Mouse (Mus musculus): ENCODE measurements around the gene Trim8.

Trim8 gene

DNA sequence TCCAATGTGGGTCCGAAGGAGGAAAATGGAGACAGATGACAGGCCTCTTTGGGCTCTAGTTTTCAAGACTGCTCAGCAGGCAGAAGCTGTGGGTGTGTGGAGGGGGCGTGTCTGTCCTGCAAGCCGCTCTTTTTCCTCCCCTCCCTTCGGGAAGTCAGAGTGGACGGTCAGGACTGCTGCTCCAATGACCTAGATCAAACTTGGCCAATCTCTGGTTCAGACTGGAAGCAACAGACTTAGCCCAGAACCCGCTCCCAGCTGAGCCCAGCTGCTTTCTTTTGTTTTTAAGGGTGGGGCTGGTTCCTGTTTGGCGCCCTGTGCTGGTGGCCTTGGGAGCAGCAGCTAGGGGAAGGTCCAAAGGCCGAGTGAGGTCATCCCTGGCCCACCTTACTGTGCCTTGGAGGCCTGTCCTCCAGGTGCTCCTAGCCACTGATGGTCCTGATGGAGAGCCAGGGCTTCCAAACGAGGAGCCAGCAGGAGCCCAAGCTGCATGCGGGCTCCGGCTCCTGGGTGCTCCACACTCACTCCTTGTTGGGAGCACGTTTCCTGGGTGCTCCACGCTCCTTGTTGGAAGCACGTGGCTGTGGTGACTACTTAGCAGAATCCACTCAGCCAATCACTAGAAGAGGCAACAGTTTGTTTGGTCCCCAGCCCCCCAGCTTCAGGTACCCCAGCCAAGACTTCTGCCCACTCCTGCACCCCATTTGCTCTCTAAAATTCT lies 23.3 kb downstream of the Trim8 start:
- DNase-seq = peak; percentile 82 to 90

DNA sequence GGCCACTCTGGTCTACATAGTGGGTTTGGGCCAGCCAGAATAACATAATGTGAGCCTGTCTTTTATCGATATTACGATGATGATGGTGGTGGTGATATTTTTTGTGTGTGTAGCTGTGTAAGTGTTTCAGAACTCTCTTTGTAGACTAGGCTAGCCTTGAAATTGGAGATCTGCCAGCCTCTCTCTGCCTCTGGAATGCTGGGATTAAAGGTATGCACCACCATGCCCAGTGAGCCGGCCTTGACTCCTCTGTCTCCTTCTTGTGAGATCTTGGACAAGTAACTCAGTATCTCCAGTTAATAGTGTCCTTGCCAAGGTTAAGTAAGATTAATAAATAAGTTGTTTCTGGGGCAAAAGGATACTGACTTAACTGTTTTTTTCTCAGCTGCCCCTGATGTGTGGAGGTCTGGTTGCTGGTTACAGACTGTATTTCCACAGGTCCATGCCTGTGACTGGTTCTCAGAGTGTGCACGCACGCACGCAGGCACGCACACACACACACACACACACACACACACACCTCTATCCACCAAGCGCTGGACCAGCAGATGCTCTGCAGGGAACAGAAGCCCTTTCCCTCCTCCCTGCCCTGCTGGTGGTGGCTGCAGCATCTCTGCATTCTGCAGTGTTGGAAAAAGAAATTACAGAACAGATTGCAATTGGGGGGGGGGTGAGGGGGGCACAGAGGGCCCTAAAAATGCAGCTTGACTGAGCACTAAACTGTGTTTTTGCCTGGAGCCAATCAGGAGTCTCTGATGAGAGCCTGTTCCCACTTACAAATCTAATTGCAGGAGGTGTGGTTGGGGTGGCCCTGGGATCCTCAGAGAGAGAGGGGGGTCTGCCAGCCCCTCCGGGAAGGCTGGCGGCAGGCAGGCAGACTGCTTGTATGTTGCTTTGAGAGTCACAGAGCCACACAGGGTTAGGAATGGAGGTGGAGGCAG lies 24.5 kb downstream of the Trim8 start:
- peak in 1 of 2 experiments; percentile 26 for DNase-seq

DNA sequence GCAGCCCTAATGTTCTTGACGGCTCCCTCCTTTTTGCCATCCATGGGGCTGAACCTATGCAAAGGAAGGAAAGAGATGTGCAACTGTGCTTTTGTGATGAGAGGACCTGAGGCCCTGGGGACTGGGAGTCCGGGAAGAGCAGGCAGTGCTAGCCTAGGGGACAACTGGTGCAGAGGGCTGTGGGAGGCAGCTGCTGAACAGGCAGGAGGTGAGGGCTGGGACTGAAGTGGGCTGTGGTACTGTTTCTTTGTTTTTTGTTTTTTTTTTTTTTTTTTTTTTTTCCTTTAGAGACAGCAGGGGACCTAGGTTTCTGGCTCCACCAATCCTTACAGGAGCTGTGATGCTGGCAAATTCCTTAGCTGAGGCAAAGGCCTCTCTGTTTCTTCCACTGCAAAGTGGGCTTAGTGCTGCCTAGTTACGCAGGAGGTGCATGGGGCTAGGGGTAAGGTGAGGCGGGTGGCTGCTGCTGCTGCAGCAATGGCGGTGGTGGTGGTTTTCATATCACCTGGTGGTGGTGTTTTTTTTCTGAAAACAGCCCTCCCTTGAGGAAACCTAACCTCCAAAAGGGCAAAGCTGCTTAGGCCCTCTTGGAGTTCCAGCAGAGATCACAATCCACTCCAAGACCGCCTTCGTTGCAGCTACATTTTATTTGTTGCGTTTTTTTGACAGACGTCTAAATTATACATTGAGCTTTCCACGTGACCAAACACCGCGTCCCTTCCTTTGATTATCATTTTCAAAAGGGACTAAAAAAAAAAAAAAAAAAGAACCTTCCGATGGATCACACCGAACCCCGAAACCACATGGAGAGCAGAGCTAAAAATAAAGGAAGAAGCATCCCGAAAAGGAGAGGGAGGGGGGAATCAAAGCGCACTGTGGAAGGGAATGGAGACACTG lies 26.4 kb downstream of the Trim8 start:
- peak in 1 of 2 experiments; percentile 15 for DNase-seq

DNA sequence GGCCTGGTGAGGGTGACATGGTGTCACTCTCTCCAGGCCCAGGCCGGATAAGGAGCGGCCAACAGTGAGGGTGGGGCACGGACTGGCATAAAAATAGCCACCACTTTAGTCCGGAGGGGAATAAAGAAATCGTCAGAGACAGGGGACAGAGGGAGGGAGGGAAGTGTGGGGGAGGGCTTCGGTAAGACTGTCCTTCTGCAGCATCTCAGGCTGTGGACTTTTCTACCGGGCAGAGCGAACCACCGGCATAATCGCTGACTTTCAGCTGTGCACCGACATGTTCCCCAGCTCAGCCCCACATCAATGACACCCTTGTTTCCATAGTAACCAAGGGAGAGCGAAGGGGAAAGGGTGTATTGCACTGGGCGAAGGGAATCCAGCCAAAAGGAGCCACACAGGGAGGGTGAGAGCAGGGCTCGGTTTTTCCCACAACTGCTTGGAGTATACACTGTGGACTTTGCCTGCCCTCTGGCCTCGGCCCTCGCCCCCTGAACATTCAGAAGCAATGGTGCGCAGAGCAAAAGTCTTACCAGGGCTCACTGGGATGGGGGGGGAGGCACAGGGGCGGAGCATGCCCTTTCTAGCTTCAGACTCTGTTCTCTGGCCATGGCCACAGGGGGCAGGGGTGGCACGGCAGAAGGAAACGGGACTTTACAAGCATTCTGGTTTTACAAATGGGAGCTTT lies 27.2 kb downstream of the Trim8 start:
- peak; percentile 81 to 85 for DNase-seq

DNA sequence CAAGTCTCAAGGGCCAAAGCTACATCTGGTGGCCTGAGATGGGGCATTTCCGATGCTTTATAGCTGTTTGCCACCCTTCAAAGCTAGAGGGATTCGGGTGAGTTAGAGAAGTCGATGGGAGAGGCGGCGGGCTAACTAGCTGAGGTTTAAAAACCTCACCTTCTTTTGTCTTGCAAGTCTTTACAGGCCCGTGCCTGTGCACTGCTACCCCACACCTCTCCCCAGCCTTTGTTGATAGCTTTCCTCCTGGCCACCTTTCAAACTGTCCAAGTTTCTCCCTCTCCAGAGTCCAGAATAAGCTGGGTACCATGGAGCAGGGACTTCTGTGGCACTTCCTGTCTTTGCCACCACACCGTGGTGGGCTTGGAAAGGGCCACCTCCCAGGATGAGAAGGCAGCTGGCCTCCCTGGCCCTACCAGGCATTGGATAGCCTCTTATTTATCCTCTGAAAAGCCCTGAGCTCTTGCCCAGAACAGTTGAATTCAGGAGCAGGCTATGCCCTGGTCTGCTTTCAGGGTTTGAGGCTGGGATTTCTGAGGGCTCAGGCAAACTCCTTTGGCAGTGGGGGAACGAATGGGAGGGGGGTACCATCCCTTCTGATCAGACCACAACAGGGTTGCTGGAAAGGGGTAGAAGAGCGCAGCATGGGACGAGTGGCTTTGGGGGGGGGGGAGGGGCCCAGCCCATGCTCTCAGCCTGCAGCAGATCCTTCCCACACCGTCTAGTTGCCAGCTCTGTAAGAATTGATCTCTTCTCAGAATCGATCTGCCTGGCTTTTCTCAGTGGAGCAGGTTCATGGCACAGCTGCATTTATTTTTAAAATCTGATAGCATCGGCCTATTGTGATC lies 28.3 kb downstream of the Trim8 start:
- DNase-seq = peak in 1 of 2 experiments; percentile 10

DNA sequence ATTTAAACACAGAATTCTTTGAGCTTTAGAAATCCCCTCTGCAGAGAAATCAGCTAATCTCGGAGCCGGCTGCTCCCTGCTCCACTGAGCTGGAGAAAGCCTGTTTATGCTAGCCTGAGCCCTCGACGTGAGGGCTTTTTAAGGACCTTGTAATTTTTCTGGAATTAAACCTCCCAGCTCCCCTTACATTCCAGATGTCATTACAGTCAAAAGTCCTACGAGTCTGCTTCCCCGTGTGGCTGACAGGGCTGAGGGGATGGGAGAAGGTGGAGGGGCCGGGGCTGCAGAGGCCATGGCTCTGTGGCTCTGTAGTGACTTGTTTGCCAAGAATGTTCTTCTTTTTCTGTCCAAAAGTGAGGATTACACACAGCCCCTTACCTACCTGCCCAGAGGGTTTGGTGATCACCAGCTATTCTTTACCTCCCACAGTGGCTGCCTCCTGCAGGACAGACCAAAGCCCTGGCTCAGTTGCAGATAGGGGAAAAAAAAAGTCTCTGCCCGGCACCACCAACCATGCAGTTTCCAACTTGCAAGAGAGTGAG lies 29.0 kb downstream of the Trim8 start:
- DNase-seq = peak in 1 of 2 experiments; percentile 26

DNA sequence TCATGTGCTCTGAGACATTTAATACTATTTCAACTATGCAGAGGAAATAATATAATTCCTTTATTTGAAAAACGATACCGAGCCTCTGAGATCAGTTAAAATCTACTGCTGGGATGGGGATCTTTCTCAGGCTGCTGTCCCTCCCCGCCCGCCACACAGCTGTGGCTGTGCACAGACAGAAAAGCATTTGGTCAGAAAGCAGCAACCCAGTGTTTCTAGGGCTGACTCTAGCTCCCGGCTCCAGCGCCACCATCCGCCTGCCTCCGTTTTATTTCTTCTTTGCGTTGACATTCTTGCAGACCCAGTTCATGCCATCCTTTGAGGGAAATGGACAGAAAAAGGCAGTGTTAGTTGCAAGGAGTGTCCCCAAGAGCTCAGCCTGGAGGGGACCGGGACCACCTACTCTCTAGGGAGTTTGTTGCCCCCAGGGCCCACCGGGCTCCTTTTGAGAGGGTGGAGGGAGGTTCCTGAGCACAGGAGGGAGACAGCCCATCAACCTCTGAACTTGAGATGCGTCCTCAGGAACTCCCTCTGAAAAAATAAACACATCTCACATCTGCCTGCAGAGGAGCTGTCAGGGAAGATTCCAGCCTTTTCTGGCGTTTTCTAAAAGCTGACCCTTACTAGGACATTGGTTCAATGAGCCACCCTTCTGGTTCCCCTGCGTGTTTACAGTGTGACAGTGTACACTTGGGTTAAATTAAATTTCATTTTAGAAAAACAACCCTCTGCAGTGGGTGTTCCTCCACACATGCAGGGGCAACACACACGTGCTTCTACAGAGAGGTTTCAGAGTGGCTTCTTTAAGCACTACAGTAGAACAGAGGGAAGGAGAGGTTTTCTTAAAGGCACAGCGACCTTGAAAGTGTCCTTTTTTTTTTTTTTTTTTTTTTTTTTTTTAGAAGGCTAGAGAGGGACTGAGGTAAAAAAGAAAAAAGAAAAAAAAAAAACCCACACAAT lies 29.8 kb downstream of the Trim8 start:
- DNase-seq = peak; percentile 53 to 59

DNA sequence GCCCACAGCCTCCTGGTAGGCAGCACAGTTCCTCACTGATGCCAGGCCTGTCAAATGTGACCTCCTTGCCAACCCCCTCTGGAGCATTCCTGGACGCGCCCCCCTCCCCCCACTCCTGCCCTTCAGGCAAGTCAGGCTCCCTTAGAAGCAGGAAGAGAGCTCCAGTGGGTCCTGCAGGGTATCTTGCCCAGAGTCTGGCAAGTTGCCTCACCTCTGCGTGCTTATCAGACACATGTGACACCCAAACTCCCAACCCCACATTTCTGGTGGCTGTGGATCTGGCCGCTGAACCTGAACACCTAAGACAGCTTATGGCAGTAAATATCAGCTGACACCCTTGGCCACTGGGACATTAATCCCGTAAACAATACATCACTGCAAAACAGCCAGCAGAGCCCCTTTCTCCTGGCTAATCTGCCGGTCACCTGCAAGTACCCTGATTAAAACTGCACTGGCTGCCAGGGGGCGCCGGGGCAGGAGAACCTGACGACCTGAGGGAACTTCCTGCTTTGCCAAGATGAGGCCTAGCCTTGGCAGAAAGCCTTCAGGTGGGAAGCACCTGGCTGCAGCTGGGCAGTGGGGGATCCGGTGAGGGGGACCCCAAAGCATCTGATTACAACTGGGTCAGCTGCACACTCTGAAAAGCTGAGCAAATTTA lies 30.7 kb downstream of the Trim8 start:
- DNase-seq = peak; percentile 51 to 74

DNA sequence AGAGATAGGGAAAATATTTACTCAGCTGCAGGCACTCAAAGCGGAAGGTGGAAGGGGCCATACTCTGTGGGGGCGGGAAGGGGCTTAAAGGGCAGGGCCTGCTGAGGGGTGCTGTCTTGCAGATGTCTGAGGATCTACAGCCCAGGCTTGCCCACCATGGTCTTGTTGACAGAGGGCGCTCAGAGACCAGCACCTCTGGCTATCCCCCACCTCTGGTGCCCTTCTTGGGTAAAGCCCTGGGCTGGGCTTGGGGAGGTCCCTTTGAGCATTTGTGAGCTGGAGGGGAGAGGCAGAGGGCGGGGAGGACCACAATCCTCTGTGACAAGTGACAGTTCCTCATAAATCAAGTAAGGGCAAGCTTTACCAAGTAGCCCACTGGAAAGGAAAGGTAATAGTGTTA lies 31.6 kb downstream of the Trim8 start:
- no peak for DNase-seq

DNA sequence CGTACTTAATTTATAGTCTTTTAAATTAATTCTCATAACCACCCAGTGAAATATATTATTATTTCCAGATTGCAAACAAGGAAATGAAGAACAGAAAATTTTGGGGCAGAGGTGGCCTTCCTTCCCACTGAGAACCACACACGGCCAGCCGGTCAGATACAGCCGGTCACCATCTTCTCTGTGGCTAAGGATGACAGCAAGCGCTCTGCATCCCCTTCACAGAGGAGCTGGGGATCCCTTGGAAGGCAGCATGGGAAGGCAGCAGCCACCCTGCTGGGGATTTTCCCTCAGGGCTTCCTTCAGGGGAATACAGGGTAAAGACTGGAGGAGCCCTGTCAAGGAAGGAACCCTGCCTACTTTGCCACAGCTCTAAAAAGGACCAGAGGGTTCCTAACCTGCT lies 32.0 kb downstream of the Trim8 start:
- DNase-seq = no peak

DNA sequence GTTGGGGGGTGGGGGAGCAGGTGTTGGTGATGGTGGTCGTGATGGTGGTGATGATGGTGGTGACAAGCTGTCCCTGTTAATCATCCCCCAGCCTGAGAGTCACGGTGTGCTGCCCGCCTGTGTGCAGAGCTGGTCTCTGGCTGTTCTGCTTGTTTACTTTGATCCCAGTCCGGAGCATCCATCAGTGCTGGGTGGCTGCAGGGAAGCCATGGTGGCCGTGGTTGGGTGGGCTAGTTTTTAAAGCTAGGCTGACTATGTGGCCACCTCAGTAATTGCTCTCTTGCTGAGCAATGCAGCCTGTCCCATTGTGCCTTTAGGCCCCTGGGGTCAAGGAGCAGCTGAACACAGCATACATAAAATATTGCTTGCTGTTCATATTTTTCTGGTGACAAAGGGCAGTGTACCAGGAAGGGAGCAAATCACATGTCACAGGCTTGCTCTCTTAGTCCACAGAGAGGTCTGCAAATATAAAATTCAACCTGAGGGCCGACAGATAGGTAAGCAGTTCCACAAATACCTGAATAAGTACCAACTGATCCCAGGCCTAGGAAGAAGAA lies 33.1 kb downstream of the Trim8 start:
- DNase-seq = no peak

DNA sequence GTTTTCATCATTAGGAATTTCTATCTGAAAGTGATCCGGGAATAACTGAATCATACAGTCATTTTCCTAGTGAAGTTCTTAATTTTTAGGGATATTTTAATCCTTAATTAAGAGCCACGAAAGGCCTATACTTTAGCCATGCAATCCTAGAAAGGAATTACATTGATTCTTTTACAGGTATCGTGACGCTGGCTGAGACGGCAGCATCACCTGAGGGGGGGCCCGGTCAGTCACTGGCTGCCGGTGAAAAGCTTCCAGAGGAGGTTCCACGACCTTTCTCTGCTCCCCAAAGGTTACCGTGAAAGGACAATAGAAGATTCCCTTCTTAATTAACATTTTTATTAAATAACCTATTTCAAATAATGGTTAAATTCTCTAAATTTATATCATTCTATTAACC lies 35.9 kb downstream of the Trim8 start:
- no peak for DNase-seq

DNA sequence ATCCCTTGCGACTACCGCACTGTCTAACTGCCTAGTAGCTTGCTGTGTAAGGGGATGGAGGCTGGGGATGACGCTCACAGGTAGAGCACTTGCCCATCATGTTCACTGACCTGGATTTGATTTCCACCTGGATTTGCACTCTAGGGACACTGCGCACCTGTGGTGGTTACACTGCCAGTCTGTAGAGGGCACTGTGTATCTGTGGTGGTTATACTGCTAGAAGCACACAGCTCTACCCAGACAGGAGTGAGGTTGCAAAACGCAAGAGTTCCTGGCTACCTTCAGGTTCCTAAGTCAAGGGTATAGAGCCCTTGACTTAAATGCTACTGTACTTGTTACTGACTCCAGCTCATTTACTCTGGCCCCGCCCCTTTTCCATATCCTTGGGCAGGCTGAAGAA lies 36.7 kb downstream of the Trim8 start:
- no peak for DNase-seq

DNA sequence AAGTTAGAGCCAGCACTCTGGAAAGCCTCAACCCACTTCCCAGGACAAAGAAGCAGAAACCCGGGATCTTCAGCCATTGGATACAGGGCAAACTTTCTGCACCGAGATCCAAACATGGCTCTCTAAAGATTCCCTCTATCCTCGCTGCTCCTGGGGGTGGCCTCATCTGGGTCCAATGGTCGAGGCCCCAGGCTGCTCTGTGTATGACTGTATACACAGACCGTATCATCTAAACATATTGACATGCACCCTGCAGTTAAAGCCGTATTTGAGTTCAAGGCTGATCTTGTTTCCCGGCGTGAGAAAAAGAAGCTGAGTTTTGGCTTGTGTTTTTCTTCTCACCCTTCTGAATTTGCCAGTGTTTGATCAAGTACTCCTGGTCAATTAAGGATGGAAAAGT lies 41.2 kb downstream of the Trim8 start:
- DNase-seq = no peak

DNA sequence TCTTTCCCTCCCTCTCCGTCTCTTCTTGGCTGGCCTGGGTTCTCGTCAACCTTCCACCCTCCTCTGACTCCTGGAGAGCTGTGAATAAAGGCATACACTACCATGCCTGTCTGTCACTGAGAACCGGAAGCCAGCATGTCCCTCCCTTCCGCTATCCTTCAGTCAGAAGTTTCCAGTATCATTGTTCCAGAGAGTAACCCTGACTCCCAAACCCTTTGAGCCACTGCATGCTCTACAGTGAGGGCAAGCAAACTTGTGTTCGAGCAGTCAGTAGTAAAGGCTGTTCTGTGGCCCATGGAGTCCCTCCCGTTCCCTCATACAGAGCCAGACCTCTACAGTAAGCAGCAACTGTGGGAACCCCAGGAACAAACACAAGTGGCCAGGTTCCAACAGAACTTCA lies 46.1 kb downstream of the Trim8 start:
- DNase-seq = no peak

DNA sequence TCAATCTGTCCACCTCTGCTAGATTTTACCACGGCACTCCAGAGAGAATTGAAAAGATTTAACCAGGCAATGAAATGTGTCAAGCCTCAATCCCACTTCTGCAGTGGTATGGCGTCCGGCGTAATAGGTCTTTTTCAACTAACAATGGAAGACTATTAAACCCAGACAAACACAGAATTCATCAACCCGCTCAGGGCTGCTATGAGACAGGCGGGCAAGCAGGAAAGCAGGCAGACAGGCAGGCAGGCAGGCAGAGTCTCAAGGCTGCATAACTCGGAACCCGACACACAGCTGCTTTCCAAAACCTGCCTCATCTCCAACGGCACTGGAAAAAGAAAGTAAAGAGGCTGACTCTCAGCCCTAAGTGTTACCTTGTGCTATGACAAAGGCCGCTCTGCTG lies 46.6 kb downstream of the Trim8 start:
- no peak for DNase-seq

DNA sequence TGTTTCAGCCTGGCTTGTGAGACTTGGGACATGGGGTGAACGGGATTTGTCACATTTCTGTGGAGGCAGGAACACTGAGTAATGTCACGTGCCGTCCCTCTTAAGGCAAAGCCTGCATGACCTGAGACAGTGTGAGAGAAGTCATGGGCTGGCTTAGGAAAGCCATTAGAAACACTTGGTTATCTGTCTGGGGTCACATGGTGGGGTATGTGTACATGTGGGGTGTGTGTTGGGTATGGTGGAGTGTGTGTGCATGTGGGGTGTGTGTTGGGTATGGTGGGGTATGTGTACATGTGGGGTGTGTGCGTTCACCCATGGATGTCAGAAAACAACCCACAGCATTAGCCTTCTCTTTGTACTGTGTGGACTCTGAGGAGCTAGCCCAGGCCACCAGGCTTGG lies 48.9 kb downstream of the Trim8 start:
- no peak for DNase-seq

DNA sequence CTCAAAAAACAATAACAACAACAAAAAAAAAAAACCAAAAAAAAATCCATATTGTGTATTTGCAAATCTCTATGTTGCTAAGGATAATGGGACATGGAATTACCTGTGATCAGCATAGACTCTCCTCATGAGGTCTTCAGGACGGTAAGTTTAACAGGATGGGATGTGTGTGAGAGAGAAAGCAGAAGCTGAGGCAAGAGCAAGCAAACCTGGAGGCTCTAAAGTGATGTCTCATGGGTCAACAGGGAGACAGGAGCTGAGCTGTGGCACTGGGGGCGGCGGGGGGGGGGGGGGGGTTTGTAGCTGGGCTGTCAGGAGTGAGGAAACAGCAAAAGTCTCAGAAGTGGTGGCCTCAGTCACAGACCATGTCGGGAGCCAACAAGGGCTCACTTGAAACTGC lies 51.0 kb downstream of the Trim8 start:
- no peak for DNase-seq

DNA sequence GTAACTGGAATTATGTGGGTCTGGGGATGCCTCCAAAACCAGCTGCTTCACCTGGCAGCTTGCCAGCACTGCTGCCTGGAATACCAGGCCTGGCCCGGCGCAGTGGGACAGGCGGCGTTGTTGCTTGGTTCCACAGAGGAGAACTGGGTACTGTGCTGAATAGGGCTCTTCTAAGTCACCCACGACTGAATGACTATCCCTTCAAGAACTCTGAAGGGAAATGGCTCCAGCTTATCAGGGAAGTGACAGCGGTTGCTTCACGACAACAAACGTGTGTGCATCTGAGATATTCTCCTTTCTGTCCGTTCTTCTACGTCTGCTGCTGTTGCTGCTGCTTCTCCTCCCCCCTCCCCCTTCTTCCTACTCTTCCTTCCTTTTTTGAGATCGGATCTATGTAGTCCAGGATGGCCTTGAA lies 52.0 kb downstream of the Trim8 start:
- peak; percentile 59 to 82 for DNase-seq
